Mouse (Mus musculus) testis, postnatal 10 days (tissue): Measurements from ENCODE around the gene Cd164.
"Not testable (repeated sequence)": the region's sequence is repeated elsewhere in the genome, so short reads cannot be mapped to it uniquely, and the experiment has no call there.

ENCODE experiments used
- DNase-seq: peaks from one replicate; pipeline ENCODE4 v3.0.0; 2021; ENCODE audit warnings: low spot score

Gene Cd164

GRCm38 (mm10) chr10:41500941-41501340 is 18.3 kb upstream of the Cd164 start:
- DNase-seq = no peak

- no peak for DNase-seq
Measured at GRCm38 (mm10) chr10:41504996-41505395, 14.2 kb upstream of the Cd164 start.

- not testable (repeated sequence) for DNase-seq
Measured at GRCm38 (mm10) chr10:41505446-41505845, 13.8 kb upstream of the Cd164 start.

GRCm38 (mm10) chr10:41509160-41509559 is 10.1 kb upstream of the Cd164 start:
- peak; percentile 61 for DNase-seq

- DNase-seq = peak; percentile 34
Measured at GRCm38 (mm10) chr10:41514301-41514700, 4.9 kb upstream of the Cd164 start.

GRCm38 (mm10) chr10:41514921-41515320 is 4.3 kb upstream of the Cd164 start:
- DNase-seq = peak; percentile 8

GRCm38 (mm10) chr10:41518508-41518980 is 670 bp upstream of the Cd164 start:
- DNase-seq = peak; percentile 77

GRCm38 (mm10) chr10:41519640-41520409 is 611 bp downstream of the Cd164 start:
- DNase-seq = peak; percentile 77

GRCm38 (mm10) chr10:41520410-41520673 is 1.1 kb downstream of the Cd164 start:
- DNase-seq = no peak

GRCm38 (mm10) chr10:41523386-41523785 is 4.2 kb downstream of the Cd164 start:
- DNase-seq = no peak

- no peak for DNase-seq
Measured at GRCm38 (mm10) chr10:41525696-41526095, 6.5 kb downstream of the Cd164 start.

- DNase-seq = no peak
Measured at GRCm38 (mm10) chr10:41529972-41530371, 10.8 kb downstream of the Cd164 start.

- DNase-seq = no peak
Measured at GRCm38 (mm10) chr10:41535991-41536390, 16.8 kb downstream of the Cd164 start.

GRCm38 (mm10) chr10:41536714-41537113 is 17.5 kb downstream of the Cd164 start:
- DNase-seq = no peak

GRCm38 (mm10) chr10:41537226-41537982 is 18.2 kb downstream of the Cd164 start:
- DNase-seq = no peak

- no peak for DNase-seq
Measured at GRCm38 (mm10) chr10:41537983-41538330, 18.7 kb downstream of the Cd164 start.

- DNase-seq = no peak
Measured at GRCm38 (mm10) chr10:41538986-41539385, 19.8 kb downstream of the Cd164 start.

- DNase-seq = no peak
Measured at GRCm38 (mm10) chr10:41542057-41542456, 22.8 kb downstream of the Cd164 start.

- DNase-seq = no peak
Measured at GRCm38 (mm10) chr10:41543439-41543838, 24.2 kb downstream of the Cd164 start.

GRCm38 (mm10) chr10:41543844-41544243 is 24.6 kb downstream of the Cd164 start:
- DNase-seq = no peak

- DNase-seq = no peak
Measured at GRCm38 (mm10) chr10:41544481-41545190, 25.4 kb downstream of the Cd164 start.

- DNase-seq = no peak
Measured at GRCm38 (mm10) chr10:41545224-41545755, 26.1 kb downstream of the Cd164 start.
